Mouse (Mus musculus): ENCODE results near the gene Pqlc2. TPM values are rescaled to one million over a fixed set of nuclear protein-coding genes. Genes with fewer than 3 reads are reported as not detected.

The Pqlc2 gene
- polyA plus RNA-seq, 1 experiment = 50.1 TPM

DNA sequence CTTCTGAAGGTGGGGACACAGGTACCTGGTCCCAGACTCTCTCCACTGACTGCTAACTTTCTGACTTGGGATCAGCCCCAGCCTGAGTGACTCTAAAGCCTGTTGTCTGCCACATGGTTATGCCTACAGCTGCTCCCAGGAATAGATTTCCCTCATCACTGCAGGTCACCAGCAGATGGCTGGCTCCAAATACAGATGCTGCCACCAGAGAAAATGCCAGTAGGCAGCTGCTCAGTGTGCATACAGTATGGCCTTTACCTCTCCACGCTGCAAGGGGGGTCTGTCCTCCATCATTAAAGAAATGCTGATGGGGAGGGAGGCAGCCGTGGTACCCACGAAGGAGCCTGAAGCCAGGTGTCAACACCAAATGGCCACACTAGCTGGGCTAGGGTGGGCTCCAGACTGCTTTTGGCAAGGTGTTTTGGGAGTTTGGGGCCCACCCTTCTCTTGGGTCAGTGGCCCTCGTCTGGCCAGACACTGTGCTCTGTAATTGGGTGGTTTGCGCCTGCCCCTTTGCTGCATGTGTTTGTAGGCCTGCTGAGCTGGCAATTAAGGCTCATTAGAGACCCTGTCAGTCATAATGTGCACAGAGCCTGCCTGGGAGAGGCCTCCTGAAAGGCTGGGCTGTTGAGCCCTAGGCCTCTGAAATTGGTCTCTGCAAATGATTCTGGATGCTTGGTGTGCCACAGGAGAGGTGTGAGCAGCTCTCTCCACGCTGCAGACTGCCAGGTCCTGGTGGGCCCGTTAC is 64.2 kb downstream of the Pqlc2 start:
- DNase-seq = no peak
- TF ChIP-seq POLR2A (IDR thresholded peaks at IDR 0.05; ENCODE audit: control insufficient read depth, extremely low read depth, insufficient read depth, low read length, poor library complexity) (no peak), CTCF (IDR thresholded peaks at IDR 0.05; ENCODE audit: borderline replicate concordance, control insufficient read depth, extremely low read depth, insufficient read depth, low read length, poor library complexity) (no peak)
- Histone ChIP-seq H3K27me3 (ENCODE audit: control insufficient read depth, insufficient read depth, low read length) (no peaks in the 10 kb centered on the region), H3K4me1 (replicated peaks; ENCODE audit: control insufficient read depth, insufficient read depth, low read length) (peaks cover 20% of the 10 kb centered on the region), H3K36me3 (ENCODE audit: control insufficient read depth, insufficient read depth, low read length) (no peaks in the 10 kb centered on the region), H3K27ac (ENCODE audit: control insufficient read depth, insufficient read depth, low read length) (no peak overlapping the region), H3K4me3 (ENCODE audit: control insufficient read depth, insufficient read depth, low read length) (no peak overlapping the region)
- 92% methylated on average over 7 of the region's 7 CpGs for WGBS

DNA sequence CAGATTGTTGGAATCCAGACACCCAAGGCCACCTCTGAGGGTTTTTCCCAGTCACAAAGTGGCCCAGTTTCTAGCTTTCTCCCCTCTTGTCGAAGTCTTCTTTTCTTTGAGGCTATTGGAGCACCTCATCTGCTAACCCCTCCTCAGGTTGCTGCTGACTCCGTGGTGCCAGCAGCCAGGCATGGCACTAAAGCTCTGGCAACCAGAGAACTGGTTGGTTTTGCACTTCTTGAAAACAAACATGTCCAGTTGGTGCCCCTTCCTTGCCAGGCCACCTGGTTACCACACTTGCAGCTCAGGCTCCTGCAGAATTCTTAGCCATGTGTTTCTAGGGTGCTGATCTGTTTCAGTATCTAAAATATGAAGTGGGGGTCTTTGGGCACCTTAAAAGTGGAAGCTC is 65.0 kb downstream of the Pqlc2 start:
- TF ChIP-seq POLR2A (IDR thresholded peaks at IDR 0.05; ENCODE audit: control insufficient read depth, extremely low read depth, insufficient read depth, low read length, poor library complexity) (no peak), CTCF (IDR thresholded peaks at IDR 0.05; ENCODE audit: borderline replicate concordance, control insufficient read depth, extremely low read depth, insufficient read depth, low read length, poor library complexity) (no peak)
- Histone ChIP-seq H3K4me3 (ENCODE audit: control insufficient read depth, insufficient read depth, low read length) (no peak overlapping the region), H3K36me3 (ENCODE audit: control insufficient read depth, insufficient read depth, low read length) (peaks cover 5% of the 10 kb centered on the region), H3K4me1 (replicated peaks; ENCODE audit: control insufficient read depth, insufficient read depth, low read length) (peaks cover 27% of the 10 kb centered on the region), H3K27me3 (ENCODE audit: control insufficient read depth, insufficient read depth, low read length) (no peaks in the 10 kb centered on the region), H3K27ac (ENCODE audit: control insufficient read depth, insufficient read depth, low read length) (no peak overlapping the region)
- WGBS = 93% methylated on average over 2 of the region's 2 CpGs
- DNase-seq = no peak

DNA sequence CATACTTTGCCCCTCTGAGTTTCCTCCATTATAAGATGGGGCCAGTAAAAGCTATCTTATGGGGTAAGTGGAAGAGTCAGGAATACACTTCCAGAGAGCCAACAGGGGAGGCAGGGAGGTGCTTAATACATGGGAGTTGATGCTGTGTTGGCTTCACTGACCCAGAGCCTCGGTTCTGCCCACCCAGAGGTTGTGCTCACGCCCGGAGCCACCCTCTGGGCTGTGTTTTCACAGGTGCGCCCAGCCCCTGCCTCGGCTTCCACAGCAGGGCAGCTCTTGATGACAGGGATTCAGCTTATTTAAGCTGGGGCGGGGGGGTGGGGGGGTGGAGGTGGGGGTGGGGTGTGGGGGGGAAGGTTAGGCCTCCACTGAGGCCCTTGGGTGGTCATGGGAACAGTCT is 65.7 kb downstream of the Pqlc2 start:
- no peak overlapping the region for H3K4me3 ChIP-seq (ENCODE audit: control insufficient read depth, insufficient read depth, low read length)
- peaks cover 13% of the 10 kb centered on the region for H3K36me3 ChIP-seq (ENCODE audit: control insufficient read depth, insufficient read depth, low read length)
- H3K27ac ChIP-seq (ENCODE audit: control insufficient read depth, insufficient read depth, low read length) = no peak overlapping the region
- DNase-seq = no peak
- 94% methylated on average over 6 of the region's 6 CpGs for WGBS
- H3K27me3 ChIP-seq (ENCODE audit: control insufficient read depth, insufficient read depth, low read length) = no peaks in the 10 kb centered on the region
- no peak for TF ChIP-seq CTCF (IDR thresholded peaks at IDR 0.05; ENCODE audit: borderline replicate concordance, control insufficient read depth, extremely low read depth, insufficient read depth, low read length, poor library complexity)
- no peak for TF ChIP-seq POLR2A (IDR thresholded peaks at IDR 0.05; ENCODE audit: control insufficient read depth, extremely low read depth, insufficient read depth, low read length, poor library complexity)
- H3K4me1 ChIP-seq (replicated peaks; ENCODE audit: control insufficient read depth, insufficient read depth, low read length) = peaks cover 29% of the 10 kb centered on the region

DNA sequence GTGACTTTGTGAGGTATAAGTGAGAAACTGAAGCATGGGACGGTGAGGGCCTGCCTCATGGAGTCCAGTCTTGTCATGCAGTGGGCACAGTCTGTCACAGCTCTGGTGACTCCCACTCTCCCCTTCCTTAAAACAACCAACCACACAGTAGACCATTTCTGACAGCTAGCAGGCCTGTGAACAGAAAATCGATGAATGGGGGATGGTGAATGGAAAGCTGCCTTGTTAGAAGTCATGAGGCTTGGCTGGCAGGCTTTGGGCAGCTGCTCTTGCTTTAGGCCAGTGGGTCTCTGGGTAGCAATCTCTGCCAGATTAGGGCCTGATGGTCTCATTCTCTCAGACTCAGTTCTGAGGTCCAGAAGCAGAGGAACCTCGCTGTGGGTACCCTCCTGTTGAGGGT is 66.3 kb downstream of the Pqlc2 start:
- 90% methylated on average over 3 of the region's 3 CpGs for WGBS
- no peak for TF ChIP-seq POLR2A (IDR thresholded peaks at IDR 0.05; ENCODE audit: control insufficient read depth, extremely low read depth, insufficient read depth, low read length, poor library complexity)
- no peak for TF ChIP-seq CTCF (IDR thresholded peaks at IDR 0.05; ENCODE audit: borderline replicate concordance, control insufficient read depth, extremely low read depth, insufficient read depth, low read length, poor library complexity)
- no peak overlapping the region for H3K4me3 ChIP-seq (ENCODE audit: control insufficient read depth, insufficient read depth, low read length)
- H3K27me3 ChIP-seq (ENCODE audit: control insufficient read depth, insufficient read depth, low read length) = no peaks in the 10 kb centered on the region
- peaks cover 29% of the 10 kb centered on the region for H3K4me1 ChIP-seq (replicated peaks; ENCODE audit: control insufficient read depth, insufficient read depth, low read length)
- no peak overlapping the region for H3K27ac ChIP-seq (ENCODE audit: control insufficient read depth, insufficient read depth, low read length)
- H3K36me3 ChIP-seq (ENCODE audit: control insufficient read depth, insufficient read depth, low read length) = peaks cover 19% of the 10 kb centered on the region
- DNase-seq = no peak

Other genes with a start within 250 kb of the Pqlc2 start
- gene Htr6, start 235.1 kb downstream of the Pqlc2 start, polyA plus RNA-seq (2012; rRNA removed) = not detected in 2 replicates
- 35.7 and 36.3 TPM in 2 replicates for gene Nbl1, start 217.7 kb downstream of the Pqlc2 start, polyA plus RNA-seq (2012; rRNA removed)
- gene Minos1, start 179.6 kb downstream of the Pqlc2 start, polyA plus RNA-seq (2012; rRNA removed) = 38.0 and 65.3 TPM in 2 replicates
- gene Capzb, start 117.8 kb downstream of the Pqlc2 start, polyA plus RNA-seq (2012; rRNA removed) = 167 and 213 TPM in 2 replicates
- gene Akr7a5, start within 50 bp of the Pqlc2 start, polyA plus RNA-seq (2012; rRNA removed) = 29.5 and 33.3 TPM in 2 replicates
- 33.7 and 37.6 TPM in 2 replicates for gene Mrto4, start 41.9 kb upstream of the Pqlc2 start, polyA plus RNA-seq (2012; rRNA removed)
- 34.2 and 41.6 TPM in 2 replicates for gene Emc1, start 41.9 kb upstream of the Pqlc2 start, polyA plus RNA-seq (2012; rRNA removed)
- gene Ubr4, start 41.9 kb upstream of the Pqlc2 start, polyA plus RNA-seq (2012; rRNA removed) = 301 and 312 TPM in 2 replicates
- 5.4 and 5.8 TPM in 2 replicates for gene Iffo2, start 219.8 kb upstream of the Pqlc2 start, polyA plus RNA-seq (2012; rRNA removed)